Mouse (Mus musculus) adrenal gland, postnatal 10 days (tissue): ENCODE results near the gene Olfr70. TPM values are rescaled to one million over a fixed set of nuclear protein-coding genes. Genes with fewer than 3 reads are reported as not detected.

Experiments
- DNase-seq: peaks from one replicate; pipeline ENCODE4 v3.0.0; 2021; ENCODE audit warnings: mixed read lengths
- total RNA-seq, 2 experiments: library from RNA; stranded (reverse); gene quantifications; 2 replicates each; pipeline ENCODE4 v1.2.3; 2021

The Olfr70 gene
- total RNA-seq, 2 experiments from 2014 or later, result not detected

DNA sequence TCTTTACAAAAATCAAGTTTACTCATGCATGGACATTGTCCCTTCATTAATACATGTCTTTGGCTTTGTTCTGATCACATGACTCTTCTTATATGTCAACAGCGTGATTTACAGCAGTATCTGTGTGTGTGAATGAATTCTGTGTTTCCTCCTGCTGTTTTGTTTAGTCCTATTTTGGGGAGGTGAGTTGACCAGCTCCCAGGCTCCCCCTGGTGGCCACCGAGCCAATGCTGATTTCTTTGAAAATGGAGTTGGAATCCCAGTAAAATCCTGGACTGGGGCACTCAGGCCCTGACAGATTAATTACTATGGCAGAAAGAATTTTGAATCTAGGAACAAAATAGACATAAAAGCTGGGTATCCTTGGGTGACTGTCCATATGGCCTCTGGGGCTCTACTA lies 11.2 kb upstream of the Olfr70 start:
- peak; percentile 92 for DNase-seq

DNA sequence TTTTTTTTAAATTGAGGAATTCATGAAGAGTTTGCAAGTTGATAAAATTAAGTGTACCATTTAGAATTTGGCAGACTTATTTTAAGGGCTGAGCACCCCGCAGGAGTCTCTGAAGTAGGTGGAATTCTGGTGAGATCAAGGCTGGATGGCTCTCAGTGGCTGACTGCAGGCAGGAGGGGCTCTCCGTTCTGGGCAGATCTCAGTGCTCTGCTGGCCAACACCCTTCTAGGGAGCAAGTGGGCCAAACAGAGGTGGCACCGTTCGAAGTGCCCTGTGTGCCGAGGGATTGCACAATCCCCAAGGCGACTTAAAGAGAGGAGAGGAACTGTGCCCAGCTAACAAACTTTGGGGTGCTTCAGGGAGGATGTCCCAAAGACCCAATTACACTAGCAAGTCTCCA lies 9.3 kb upstream of the Olfr70 start, which contains the start of gene Olfr71:
Olfr71 (minus strand) TSS at position 387 of the 400 bp plus-strand sequence.
- peak; percentile 54 for DNase-seq

DNA sequence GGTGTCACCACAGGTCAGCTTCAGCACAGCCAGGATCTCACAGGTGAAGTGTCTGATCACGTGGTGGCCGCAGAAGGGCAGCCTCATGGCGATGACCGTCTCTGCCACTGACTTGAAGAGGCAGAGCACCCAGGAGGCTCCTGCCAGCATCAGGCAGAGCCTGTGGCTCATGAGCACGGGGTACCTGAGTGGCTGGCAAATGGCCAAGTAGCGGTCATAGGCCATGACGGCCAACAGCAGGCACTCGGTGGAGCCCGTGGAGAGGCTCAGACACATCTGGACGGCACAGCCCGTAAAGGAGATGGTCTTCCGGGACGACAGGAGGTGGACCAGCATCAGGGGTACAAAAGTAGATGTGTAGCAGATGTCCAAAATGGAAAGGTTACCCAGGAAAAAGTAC lies 5.4 kb upstream of the Olfr70 start:
- no peak for DNase-seq

DNA sequence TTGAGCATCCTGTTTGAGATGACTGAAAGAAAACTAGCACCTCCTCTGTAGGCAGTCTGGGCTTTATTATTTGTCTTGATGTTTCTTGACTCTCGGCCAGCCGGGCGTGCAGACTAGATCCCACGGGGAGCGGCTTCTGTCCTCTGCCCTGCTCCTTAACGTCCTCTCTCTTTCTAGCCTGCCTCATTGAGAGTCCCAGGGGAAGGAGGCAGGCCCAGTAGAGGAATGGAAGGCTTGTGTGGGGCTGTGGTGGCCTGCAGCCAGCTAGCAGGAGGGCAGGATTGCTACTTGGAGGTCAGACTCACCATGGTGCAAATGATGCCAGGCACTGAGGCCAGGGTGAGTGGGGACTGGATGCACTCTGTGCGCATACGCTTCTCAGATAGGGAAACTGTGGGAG lies 3.2 kb upstream of the Olfr70 start:
- peak; percentile 70 for DNase-seq

DNA sequence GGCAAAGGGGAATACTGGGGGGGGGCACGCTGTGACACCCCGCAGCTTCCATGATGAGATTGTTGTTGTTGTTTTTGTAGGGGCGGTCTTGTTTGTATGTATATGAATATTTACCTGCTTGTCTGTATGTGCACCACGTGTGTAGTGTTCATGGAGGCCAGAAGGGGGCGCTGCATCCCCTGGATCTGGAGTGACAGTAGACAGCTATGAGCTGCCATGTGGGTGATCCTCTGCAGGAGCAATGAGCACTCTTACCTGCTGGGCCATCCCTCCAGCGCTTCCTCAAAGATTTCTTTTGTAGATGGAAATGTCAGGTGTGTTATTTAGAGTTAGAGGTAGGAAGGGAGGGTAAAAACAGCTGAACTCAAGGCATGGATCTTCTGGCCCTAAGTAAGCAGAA lies 2.8 kb upstream of the Olfr70 start:
- DNase-seq, result no peak

DNA sequence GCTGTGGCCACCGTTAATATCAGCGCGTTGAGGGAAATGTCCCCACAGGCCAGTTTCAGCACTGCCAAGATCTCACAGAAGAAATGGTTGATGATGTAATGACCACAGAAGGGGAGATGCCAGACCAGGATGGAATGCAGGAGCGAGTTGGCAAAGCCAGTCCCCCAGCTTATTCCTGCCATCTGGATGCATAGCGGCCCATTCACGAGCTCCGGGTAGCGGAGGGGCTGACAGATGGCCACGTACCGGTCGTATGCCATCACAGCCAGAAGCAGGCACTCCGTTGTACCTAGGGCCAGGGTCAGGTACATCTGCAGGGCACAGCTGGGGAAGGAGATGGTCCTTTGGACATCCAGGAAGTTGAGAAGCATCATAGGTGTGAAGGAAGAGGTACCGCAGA lies 4.0 kb downstream of the Olfr70 start:
- no peak for DNase-seq

DNA sequence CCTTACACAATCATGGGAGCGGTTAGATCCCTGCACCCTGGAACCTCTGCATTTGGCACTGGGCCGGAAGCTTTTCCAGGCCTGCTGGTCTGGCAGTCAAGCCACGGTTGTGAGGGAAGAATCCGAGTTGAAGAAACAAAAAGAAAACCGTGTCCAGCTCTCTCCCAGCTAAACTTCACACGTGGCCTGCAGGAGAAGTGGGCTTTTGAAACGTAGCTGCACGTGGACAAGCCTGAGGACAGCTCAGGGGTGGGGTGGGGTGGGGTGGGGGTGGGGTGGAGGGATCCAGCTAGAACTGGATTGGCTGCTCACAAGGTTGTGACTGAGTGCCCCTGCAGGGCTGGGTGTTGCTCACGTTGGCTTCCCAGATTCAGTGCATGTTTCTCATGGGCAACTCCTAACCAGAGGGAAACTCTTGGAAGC lies 5.3 kb downstream of the Olfr70 start:
- peak; percentile 78 for DNase-seq

DNA sequence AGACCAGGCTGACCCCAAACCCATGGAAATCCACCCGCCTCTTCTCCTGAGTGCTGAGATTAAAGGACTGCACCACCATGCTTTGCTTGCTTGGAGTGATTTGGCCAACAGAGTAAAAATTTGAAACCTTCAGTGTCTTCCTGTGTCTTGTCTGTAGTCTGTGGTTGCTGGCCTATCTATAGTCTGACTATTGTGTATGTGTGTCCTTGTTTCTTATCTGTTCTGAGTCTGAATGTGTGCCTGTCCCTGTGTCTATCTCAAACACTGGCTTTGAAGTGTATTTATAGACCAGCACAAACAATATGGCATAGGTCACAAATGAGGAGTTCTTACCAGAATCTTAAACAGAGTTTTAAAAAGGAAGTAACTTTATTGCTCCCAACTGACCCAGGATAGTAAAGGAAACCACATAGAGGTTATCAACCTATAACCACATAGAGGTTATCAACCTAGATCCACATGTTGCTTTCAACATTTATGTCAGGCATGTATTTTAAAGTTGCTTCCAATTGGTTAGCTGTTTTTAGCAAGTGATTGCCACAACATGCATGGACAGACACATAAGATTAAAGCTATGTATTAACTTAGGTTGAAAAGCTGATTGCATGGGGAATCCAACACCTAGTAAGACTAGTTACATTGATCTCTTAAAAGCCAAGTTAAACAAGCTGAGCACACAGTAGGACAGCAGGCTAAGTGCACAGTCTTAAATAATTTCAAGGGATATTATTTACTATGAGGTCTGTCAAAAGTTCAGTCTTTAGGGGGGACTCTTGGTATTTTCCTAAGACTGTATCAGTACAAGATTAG lies 6.0 kb downstream of the Olfr70 start:
- DNase-seq, result no peak

DNA sequence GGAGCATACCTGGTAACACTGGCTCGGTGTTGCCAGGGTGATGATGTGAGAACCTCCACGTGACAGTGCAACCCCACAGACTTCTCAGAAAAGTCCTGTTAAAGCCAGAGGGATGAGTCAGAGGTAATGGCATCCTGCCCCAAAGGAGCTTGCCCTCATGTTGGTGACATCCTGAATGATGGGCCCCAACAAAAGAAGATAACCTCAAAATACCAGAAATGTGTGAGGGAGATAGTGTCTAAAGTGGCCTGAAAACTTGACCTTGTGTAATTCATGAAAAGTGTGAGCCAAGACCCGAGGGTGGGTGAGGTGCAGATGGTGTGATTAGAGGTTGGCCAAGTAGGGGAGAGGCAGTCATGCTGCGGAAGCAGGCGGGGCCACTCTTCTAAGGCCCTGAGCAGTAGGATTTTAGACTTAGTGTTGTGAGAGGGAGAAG lies 6.8 kb downstream of the Olfr70 start:
- DNase-seq, result peak; percentile 56

DNA sequence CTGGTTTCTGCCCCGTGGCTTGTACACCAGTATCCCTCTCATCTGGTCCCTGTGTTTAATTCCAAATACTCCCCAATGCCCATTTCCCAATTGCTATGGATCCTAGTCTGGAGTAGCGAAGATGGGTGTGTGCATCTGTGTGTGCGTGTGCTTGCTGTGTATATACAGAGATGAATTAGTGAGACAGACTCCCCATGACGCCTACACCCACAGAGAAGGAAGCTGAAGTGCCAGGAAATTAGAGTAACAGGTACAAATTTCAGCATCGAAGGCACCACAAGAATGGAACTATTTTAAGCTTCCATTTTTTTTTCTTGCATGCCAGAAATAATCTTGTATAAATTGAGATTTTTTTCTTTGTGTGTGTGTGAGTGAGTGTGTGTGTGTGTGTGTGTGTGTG lies 9.6 kb downstream of the Olfr70 start:
- no peak for DNase-seq

DNA sequence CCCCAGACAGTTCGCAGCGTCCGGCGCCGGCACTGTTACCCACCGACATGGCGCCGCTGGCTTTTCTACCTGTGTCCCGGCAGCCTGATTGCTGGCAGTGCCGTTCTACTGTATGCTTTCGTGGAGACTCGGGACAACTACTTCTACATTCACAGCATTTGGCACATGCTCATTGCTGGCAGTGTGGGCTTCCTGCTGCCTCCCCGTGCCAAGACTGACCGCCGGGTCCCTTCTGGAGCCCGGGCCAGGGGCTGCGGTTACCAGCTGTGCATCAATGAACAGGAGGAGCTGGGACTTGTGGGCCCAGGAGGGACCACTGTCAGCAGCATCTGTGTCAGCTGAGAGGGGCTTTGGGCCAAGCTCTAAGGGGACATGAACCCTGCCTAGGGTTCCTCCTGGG lies 10.6 kb downstream of the Olfr70 start:
- DNase-seq, result no peak

DNA sequence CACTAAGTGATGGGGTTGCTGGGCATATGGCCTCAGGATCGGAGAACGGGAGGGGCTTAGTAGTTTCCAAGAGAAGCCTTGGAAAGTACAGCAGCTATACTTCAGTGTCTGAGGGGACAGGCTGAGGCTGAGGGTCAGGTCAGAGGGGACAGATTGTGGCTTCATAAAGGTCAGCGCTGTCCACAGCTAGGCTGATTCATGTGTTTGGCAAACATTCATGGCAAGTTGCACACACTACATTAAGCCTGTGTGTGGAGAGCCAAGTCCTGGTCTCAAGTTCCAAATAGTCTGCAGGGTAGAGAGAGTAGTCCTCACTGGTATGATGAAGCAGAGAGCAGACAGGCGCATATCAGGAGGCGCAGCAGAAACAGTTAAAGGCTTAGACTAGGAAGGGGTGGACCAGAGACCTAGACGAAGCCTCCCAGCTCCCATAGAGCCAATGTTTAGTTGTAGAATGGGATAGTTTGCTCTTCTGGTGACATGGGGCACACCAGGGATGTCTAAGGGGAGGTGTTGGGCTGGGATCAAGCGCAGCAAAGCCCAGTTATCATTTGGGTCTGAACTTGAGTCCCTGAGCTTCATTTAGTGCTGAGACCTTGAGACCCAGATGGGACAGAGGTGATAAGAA lies 21.1 kb downstream of the Olfr70 start:
- DNase-seq, result peak; percentile 64

DNA sequence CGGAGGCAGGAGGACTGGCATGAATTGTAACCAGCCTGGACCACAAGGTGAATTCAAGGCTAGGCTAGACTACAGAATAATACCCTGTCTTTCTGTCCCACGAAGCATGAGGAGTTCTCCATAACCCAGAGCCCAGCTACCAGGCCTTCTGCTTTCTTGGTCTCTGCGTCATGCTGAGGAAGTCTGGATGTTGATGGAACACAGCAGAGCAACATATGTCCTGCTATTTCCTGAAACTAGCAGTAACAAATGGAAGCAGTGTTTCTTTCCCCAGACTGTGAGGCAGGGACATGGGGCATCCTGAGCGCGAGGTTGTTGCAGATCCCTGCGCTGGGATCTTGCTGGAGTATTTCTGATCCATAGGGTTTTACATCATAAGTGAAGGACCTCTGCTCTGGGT lies 22.1 kb downstream of the Olfr70 start:
- DNase-seq, result no peak

DNA sequence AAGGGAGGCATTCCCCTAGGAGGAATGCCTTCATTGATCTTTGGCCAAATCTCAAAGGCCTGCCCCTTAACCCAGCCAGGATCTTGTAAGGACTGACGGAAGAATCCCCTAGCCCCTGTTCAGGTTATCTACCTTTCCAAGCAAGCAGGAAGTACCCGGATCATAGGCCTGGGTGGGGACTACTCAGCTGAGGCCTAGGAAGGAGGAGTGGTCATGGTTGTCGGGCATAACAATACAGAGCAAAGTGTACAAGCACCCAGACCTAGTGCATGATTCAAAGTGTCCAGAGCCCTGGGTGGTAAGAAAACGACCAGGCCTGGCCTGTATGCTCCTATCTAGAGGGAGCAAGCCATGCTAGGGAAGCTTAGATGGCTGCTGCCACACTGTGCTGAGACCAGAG lies 25.0 kb downstream of the Olfr70 start:
- DNase-seq, result no peak

DNA sequence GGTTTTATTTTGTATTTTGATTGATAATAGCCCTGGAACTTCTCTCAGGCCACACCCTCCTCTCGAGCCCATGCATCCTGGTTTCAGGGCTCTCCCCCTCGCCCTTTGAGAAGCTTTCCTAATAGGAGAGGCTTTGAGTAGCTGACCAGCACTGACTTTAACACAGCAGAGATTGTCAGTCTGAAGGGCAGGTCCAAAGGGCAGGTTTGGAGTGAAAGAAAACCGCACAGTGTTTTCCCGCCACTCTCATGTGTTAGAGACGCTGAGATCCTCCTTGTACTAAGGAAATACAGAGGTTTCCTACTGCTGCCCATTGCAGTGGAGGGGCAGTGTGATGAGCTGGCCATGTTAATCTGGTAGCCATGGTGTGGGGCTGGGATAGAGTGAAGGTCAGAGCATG lies 25.6 kb downstream of the Olfr70 start:
- no peak for DNase-seq

DNA sequence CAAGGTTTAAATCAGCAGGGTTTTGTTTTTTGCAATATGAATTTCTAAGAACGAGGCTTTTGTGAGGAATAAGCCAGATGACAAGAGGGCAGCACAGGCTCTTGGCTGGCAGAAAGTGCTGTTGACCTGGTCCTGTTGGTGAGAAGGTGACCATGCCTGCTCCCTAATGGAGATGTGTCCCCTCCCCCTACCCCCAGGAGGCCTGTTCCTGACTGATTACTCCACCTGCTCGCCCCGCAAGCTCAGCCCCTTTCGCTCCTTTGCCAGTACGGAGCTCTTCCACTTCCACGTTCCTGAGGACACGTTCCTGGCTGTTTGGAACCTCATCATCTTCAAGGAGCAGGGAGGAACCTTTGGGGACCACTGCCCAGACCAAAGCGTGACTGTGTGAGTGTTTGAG lies 26.9 kb downstream of the Olfr70 start:
- peak; percentile 44 for DNase-seq

DNA sequence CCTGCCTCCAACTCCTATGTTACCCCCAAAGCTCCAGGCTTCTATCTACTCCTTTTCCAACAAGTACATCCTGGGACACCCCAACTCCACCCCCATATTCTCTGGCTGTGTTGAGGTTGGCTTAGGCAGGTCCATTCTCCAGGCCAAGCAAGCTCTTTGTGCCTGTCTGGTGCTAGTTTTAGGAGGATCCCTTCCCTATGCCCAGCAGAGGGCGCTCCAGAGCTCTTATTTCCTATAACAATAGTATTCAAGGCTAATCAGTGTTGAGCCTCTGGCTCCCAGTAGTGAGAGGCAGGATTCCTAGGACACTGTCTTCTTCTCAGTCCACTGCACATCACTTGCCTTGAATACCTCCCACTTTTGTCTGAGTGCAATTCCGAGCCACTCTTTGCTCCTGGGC lies 28.5 kb downstream of the Olfr70 start:
- peak; percentile 94 for DNase-seq

DNA sequence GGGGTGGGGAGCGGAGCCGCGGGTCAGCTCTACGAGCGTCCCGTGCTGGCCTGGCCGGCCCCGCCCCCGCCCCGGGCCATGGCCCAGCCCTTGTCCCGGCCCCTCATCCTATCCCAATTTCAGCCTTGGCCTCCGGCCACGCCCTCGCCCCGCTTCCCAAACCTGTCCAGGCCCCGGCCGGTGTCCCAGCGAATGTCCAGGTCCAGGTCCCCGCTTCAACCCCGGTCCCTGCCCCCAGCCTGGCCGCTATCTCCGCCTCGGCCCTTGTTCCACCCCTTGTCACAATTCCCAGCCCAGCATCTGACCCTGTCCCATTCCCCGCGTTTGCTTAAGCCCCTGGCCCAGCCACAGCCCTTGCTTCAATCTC lies 31.2 kb downstream of the Olfr70 start:
- DNase-seq, result peak; percentile 85

DNA sequence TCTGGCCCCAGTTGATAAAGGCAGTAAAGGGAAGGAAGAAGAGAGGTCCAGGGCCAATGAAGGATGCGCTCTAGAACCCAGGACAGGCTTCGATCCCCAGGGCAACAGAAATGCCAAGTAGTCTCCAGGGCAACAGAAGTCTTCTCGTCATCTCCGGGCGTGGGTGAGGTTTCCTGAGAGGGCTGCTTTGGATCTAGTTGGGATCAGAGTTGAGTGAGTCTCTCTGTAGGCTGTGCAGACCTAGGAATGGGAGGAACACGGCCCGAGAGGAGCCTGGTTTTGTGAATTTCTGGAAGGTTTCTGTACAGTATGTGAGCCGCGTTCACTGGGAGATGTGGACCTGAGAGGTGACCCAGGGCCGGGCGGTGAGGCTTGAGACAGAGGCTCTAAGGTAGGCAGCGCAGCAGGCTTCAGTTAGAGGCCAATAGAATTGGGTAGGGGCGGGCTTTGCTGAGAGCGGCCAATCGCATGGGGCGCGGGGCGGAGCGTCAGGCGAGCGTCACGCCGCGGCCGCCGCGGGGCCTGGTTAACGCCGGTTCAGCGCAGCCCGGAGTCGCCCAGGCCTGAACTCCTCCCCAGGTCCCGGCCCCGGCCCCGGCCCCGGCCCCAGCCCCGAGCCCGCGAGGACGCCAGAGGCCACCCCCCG lies 31.7 kb downstream of the Olfr70 start, which contains the start of the genes Tmem8b and Fam221b:
Tmem8b (plus strand) TSS at position 190 of the 646 bp plus-strand sequence.
Fam221b (minus strand) TSS at position 364 of the 646 bp plus-strand sequence.
- peak; percentile 94 for DNase-seq

DNA sequence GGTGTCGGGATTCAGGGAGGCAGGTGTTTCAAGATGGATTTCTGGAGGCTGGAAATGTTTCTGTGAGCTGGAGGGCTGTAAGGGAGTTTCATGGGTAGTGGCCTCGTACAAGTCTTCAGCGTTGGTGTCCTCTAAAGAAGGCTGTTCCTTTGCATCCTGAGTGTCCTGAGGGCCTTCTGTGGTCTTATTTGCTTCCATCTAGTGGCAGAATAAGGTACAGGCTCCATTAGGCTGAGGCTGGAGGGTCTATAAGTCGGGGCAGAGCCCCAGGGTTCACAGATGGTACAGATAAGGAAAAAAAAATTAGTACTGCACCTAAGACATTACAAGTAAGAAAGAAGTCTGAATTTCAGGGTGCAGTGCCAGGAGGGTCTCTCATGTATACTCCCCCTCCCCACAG lies 34.2 kb downstream of the Olfr70 start:
- no peak for DNase-seq

DNA sequence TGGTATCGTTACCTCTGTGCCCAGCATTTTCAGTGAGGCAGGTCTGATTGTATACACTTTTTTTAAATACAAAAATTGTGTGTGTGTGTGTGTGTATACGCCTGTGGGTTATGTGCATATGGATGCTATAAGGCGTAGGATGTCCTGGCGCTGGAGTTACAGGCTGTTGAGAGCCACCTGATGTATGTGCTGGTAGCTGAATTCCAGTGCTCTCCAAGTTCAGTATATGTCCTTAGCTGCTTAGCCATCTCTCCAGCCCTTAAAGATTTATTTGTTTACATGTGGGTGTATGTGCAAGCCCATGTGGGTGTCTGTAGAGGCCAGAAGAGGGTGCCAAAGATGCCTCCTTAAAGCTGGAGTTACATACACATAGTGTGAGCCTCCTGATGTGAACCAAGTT lies 43.5 kb downstream of the Olfr70 start:
- no peak for DNase-seq

DNA sequence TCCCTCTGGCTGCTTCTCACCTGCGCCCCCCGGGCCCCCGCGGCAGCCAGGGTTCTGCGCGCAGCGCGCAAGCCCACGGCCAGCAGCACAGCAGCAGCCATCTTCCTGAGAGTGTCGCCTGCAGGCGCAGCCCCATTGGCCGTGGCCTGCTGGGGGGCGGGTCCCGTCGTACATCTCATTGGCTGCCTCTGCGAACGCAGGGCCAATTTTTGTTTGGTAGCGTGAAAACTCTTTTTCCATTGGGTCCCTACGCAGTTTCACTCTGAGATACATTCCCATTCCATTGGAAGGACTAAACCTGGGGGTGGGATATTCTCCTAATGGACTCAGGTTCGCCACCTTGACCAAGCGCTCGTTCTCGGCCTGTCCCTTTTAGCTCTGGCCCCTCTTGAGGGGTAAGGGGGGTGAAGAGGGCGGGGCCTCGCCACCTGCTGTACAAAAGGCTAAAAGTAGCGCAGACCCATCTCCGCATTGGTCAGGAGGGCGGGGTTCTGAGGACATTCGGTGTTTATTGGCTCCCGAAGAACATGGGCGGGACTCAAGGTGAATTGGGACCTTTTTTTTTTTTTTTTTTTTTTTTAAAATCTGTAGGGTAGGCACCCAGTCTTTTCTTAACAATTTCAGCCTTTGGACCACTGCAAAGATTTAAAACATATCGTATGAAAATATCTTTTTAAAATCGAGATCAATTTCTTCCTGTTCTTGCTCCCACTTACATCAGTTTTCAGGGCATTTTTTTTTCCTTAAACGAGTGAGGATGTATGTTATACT lies 44.1 kb downstream of the Olfr70 start, which contains the start of gene Hint2:
Hint2 (minus strand) TSS at position 128 of the 771 bp plus-strand sequence.
- DNase-seq, result peak; percentile 94
